Mouse (Mus musculus) megakaryocyte progenitor cell, adult 5-6 weeks (primary cell): ENCODE data around the gene Dtd1. TPM values are rescaled to one million over a fixed set of nuclear protein-coding genes. Genes with fewer than 3 reads are reported as not detected.

Source experiments
- ATAC-seq: replicated peaks from 2 replicates; pipeline ENCODE4 v1.8.0; 2016; ENCODE audit warnings: mild to moderate bottlenecking, moderate TSS enrichment, inconsistent platforms; ENCODE audit not compliant: poor library complexity
- total RNA-seq, 2 experiments: library from RNA; stranded (forward) in 1 of 2; stranded (reverse) in 1 of 2; fragments of 157-497, 149-512 nt in 1 of 2; fragments of 200-1000 nt in 1 of 2; gene quantifications; 2 replicates each; pipeline versions ENCODE4 v1.2.3 to v1.2.4; 2015 to 2017

Gene Dtd1
- total RNA-seq, 2 experiments from 2014 or later, result 34.1 to 59.8 TPM

DNA sequence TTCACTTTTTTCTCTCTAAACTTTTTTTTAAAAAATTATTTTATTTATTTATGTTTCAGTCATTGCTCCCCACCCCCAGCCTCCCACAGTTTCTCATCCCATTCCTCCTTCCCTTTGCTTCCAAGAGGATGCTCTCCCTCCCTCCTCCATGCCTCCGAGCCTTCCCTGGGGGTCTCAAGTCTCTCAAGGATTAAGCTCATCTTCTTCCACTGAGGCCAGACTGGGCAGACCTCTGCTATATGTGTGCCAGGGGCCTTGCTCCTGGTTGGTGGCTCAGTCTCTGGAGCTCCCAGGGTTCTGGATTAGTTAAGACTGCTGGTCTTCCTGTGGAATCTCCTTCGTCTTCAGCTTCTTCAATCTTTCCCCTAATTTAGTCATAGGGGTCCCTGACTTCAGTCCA is 110.0 kb downstream of the Dtd1 start:
- no peak for ATAC-seq

DNA sequence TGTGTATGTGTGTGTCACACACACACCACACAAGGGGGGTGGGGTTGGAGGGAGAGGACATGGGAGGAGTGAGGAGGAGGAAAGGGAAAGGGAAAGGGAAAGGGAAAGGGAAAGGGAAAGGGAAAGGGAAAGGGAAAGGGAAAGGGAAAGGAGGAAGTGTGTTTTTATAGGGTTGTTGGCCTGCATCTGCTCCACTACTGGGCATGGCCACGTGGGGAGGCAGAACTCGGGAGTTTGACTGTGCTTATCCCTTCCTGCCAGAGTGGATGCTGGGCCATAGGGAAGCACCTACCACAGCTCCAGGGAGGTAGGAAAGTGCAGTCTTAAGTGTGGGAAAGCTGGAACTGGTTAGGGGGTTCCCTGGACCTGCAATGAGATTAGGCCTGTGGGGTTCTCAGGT is 114.9 kb downstream of the Dtd1 start:
- peak; percentile 63 for ATAC-seq

DNA sequence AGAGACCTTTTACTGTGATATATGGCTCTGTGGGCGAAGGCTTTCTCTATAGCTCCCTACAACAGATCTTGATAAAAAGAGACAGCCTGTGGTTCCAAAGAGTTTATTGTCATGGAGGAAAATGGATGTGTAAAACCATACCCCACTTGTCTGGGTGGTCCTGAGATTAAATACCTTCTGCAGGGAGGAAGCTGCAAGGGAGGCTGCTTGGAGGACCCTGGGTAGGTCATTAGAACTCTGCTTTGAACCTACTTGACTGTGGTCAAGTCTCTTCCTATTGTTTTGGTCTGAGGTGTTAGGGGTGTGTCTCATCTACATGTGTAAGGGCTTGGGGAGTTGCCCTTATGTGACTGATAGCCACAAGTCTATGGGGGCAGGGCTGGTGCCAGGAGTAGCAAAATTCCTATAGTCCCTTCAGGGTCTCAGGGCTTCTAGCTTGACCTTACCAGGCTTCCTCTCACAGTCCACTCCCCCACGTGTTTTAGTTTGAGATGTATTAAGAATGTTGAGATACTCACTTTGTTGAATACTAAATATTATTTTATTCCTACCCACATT is 115.6 kb downstream of the Dtd1 start:
- ATAC-seq, result no peak

DNA sequence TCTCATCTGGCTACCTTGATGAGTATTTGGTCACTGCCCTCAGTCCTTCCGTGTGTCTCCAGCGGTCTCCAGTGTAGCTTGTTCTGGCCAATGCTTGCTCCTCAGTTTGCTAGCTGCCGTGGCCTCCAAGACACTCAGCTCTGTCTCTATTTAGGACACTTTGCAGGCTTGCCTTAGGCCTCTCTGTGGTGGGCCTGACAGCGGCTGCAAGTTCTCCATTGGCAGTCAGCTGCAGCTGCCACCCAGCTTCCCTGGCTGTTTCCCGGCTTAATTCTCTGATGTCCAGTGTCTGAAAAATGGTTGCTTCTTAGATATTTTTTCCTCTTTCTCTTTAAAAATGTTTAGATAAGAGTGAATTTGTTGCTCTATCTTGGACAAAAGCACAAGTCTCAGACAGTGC is 116.6 kb downstream of the Dtd1 start:
- ATAC-seq, result no peak

DNA sequence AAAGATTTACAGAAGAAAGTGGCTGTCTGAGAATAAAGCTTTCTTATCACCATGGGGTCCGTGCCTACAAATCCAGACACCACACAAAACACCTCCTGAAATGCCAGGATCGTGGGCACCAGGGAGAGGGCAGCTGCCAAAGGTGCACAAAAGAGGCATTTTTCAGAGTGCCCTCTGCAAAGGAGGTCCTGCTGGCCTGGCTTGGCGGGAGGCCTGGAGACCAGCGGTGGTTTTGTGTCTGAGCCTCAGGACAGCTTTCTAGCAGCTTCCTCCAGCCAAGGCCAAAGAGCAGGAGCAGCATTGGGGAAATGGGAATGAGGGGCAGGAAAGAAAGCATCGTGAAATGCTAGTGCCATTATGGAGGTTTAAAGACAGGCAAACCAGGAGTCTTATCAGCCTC is 118.6 kb downstream of the Dtd1 start:
- ATAC-seq, result no peak

DNA sequence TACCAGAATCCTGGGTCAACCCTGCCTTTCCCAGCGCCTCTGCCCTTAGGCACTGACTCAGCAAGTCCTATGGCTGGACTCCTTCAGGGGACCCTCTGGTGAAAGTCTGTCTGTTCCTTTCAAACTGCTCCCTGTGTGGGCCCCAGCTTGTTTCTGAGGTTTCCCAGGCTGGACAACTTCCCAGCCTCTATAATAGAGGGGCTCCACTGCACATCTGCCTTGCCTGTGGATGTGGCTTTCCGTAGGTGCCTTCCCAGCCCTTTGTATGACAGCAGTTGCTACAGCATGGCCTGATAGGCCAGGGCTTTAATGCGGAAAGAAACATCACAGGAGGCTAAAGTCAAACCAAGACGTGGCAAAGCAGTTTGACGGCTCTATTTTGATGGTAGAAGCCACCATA is 119.6 kb downstream of the Dtd1 start:
- ATAC-seq, result no peak

DNA sequence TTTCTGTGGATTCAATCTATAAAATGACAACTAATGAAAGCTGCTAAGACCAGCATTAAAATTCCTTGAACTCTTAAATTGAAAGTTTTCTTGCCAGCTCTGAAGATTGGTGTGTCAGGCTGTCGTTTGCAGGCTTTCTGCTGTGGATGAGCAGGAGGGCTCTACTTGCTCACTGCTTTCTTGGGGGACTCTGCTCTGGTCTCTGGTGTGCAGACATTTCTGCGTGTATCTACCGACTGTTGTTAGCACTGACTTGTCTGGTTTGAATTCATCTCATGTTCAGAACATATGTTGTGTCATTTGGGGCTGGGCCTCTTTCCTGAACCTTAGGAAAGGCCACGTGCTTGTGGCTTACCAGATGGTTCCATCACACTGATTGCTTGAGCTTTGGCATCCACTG is 120.0 kb downstream of the Dtd1 start:
- peak; percentile 38 for ATAC-seq

DNA sequence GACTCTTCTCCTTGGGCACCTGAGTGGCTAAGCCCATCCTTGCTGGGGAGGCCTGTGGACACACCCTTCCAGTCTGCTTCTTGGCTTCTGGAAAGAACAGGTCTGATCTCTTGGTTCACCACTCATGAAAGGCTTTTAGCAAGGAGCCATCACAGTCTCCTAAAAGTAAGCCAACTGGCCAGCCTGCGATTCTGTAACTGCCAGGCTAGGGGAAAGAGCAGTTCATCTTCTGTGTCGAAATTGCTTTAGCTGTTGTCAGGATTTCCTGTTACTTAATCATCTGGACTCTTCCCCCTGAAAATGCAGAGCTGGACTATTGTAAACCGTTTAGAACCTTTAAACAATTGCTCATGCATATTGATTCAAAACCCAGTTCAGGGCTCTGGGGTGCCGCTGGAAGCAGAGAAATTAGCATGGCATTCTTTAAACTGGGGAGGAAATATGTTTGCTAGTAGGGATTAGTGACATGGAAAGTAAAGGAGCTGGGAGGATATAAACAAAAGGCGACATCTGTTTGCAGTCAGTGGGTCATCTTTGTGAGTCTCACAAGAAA is 120.8 kb downstream of the Dtd1 start:
- ATAC-seq, result peak; percentile 83

DNA sequence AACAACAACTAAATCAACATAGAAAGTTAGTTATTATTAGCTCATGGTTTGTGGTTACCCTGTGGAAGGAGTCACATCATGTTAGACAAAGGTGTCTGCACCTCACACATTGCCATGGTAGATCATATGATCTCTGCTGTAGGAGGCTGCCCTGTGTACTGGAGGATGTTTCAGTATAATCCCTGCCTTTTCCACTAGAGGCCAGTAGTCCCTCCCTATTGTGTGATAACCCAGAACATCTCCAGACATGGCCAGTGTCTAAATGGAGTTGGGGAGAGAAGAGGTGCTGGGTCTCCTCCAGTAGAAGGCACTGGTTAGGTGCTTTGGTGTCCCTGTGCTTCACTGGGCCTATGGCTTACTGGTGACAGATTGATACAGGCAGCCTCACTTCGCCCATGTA is 125.0 kb downstream of the Dtd1 start:
- peak; percentile 65 for ATAC-seq

DNA sequence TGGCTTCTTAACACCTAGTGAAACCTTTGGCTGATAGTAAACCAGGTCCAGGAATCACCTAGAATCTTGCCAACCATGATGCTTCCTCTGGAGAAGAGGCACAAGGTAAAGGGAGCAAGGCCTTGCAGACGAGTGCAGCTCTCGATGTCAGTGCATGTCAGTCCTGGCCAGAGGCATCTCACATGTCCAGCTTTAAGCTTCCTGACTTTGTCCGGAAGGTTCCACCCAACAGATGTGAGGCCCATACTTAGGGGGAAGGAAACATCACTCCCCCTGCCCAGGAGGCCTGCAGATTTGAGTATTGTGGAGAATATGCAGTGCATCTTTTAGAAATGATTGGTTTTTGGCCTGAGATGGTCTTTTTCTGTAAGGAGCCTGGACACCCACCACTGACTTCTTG is 127.4 kb downstream of the Dtd1 start:
- ATAC-seq, result no peak

DNA sequence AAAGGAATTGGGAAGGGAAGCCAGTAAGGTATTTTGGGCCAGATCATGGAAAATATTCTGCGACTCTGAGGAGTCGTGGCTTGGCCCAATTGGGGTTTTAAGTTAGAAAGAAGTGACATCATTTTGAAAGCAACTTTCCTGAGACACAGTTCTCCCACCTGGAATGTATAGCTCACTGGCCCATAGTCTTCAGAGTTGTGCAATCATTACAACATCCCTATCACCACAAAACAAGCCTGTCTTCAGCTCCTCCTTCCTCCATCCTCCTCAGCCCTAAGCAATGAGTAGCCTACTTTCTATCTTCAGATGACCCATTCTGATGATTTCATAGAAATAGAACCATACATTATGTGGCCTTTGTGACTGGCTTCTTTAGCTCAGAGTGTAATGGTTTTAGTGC is 130.1 kb downstream of the Dtd1 start:
- peak; percentile 92 for ATAC-seq

DNA sequence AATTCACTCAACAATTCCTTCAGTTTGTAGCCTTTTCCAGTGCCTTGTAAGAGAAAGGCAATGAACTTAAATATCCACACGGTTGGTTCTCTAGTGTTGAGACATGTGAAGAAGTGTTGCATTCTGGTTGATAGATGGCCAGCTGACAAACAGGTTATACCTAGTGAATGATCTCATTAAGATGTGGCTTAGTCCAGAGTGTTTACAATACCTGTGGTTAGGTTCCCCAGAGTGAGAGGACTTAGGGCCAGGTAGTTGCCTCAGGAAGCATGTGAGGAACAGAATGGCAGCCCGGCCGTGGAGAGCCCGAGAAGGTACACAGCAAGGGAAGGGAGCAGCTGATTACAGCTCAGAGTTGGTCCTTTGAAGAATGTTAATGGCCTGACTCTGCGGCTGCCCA is 138.5 kb downstream of the Dtd1 start:
- no peak for ATAC-seq

DNA sequence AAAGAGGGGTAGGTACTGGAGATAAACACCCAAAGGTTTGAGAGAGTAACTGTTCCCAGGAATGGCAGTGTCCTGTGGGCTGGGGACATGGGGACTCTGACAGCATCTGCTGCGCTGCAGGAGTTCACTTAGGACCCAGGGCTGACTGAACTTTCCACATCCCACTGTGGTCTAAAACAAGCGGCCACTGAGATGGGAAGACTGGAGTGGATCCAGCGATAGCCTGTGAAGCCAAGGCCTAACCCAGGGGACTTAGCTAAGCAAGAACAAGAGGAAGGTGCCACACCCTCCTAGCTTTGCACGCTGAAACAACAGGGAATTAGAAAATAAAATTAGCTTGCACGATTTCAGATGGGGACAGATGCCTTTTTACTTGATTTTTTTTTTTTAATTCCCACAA is 138.9 kb downstream of the Dtd1 start:
- ATAC-seq, result no peak

DNA sequence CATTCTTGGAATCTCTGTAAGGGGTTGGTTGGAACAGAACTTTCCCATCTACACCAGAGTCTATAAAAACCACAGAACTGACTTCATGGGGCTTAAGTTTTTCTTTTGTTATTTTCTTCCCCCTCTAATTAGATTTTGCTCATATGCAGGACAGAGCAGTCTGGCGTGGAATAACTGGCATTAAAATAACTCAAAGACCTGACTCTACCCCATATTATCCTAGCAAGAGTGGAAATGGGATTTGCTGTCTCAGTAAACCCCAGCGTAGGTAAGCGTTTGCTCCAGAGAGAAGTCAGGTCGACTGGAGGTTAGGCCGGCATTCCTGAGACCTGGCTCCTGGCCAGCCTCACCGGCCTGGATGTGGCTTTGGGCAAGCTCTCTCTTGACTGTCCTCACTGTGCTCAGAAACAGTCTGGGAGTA is 140.9 kb downstream of the Dtd1 start:
- ATAC-seq, result no peak

DNA sequence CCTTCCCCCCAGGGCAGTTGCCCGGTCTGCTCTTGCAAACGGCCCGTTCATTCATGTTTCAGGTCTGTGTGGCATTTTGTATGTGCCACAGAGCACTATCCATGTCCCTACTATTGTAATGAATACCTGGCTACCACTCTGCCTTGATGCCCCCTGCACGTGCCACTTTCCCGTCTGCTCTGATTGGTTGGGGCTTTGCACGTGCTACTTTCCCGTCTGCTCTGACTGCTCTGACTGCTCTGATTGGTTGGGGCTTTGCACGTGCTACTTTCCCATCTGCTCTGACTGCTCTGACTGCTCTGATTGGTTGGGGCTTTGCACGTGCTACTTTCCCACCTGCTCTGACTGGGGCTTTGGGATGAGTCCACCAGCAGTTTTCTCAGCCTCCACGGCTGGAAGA is 142.3 kb downstream of the Dtd1 start:
- no peak for ATAC-seq

DNA sequence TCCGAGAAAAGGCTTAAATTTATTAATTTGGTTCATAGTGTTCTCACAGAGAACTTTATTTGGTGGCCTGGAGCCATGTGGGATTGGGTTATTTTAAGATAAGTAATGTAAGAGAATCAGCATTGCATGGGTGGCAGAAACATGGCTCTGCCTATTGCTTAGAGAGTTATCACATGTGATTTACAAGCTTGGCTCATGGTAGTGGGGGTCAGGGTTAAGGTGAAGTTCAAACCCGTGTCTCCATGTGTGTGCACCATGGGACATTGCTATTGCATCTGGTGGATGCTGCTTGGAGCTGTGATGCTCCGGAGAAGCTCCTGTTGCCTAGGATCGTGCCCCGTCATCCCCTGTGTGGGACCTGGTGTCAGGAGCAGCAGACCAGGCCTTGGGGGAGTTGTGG is 143.6 kb downstream of the Dtd1 start:
- no peak for ATAC-seq

DNA sequence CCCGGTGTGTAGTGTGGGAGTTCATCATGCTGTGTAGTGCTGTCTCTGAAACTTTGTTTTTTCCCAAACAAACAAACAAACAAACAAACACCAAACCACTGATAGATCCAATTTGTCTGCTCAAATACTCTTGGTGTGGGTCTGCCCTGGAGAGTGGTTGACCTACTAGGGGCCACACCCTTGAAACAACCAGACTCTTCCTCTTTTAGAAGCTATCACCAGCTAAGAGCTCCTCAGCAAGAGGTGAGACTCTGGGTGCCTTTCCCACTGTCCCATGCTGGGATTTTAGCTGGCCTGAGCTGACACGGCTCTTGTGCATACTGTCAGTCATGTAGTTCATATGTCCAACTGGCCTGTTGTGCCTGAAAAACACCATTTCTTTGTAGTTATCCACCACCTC is 145.6 kb downstream of the Dtd1 start:
- ATAC-seq, result peak; percentile 51; the same call in 1 of the 2 replicates

DNA sequence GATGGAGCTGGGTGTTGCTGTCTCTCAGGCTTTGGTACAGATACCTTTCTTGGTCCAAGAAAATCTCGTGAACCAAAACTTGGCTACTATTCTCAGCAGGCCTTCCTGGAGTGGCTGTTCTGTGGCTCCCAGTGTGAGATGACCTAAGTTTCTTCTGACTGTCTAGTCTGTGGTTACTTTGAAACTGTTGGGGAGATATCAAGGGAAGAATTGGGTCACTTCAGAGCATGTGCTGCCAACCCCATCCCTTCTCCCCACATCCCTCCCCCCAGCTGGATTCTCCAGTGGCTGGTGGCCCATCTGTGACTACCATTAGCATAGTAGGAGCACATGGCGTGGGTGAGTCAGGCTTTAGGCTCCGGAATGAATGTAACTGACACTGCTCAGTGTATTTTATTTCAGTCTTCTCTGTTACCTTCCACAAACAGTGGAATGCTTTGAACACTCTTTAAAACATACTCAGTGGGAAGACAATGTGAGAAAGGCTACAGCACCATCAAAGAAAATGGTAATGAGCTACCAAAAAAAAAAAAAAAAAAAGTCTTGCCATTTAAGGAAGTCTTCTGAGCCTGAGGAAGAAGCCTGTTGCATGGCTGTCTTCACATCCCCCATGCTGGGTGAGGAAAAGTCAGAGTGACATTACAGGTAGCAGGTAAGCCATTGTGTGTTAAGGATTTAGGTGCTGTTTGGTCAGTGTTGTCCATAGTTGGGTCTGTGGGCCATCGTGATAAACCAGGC is 146.5 kb downstream of the Dtd1 start:
- ATAC-seq, result no peak

DNA sequence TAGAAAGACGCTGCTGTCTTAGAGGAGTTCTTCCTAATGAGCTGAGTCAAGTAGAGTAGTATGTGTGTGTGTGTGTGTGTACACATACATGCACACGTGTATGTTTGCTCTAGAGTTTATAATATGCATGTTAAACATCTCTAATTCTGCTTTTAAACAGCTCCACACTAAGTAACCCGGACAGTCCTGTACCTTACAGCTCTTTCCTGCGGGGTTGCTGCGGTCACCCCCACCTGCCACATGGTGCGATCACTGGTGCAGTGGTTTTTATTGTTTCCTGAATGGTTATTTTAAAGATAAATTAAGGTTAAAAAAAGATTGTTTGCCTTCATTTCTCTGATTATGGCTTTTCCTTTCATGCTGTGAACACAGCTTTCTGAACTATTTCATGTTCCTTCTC is 153.9 kb downstream of the Dtd1 start:
- peak; percentile 73 for ATAC-seq

DNA sequence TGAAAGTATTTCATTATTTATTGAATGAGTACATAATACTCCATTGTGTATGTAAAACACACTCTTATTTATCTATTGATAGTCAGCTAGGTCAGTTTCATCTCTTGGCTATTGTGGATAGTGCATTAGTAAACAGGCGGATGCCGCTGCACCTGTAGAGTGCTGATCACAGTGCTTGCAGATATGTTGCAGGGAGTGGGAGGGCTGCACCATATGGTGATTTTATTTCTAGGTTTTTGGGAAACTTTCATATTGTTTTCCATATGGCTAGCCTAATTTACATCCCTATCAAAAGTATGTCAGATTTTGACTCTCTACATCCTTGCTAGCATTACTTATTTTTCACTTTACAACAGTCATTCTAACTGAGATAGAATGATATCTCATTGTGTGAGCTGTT is 155.3 kb downstream of the Dtd1 start:
- no peak for ATAC-seq

DNA sequence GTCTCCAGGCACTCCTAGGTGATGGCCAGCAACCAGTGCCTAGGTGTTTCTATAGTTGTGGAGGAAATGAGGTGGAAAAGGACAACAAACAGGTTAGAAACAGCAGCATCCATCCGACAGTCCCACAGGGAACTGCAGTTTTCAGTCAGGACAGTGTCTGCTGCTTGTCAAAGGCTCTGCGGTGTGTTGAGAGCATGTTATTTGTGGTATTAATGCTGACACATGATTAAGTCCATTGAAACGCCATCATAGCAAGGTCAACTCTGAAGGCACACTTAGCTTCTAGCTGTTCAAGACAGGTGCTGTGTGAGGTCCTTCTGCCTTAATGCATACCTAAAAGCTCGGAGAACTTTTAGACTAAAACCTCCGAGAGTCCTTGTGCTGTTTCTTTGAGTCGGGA is 161.0 kb downstream of the Dtd1 start:
- ATAC-seq, result no peak

DNA sequence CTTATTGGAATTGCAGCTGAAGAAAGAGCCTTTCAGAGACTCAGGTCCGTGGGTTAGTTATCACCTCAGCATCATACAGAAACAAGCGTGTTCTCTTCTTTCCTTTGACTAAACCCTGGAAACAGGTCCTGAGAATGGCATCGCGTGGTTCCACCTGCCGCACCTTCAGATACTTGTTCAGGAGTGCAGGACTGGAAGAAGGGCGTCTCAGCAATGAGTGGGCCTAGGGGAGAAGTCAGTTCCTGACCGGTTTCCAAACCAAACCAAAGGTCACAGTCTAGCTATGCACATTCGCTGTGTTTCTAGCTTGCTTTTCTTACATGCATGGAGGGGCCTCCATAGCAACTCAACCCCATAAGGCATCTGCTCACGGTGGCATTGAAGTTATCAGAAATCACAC is 164.0 kb downstream of the Dtd1 start:
- ATAC-seq, result no peak
